Mouse (Mus musculus) gastrocnemius, adult 18-20 months (tissue): Measurements from ENCODE around the gene Actr2. TPM values are rescaled to one million over a fixed set of nuclear protein-coding genes. Genes with fewer than 3 reads are reported as not detected.
A peak's percentile ranks its signal among the peaks of the same experiment; 100 is the strongest.
"Not testable (repeated sequence)": the region's sequence is repeated elsewhere in the genome, so short reads cannot be mapped to it uniquely, and the experiment has no call there.

Source experiments
- DNase-seq: peaks from one replicate; pipeline ENCODE4 v3.0.0; 2021; ENCODE audit warnings: low spot score
- total RNA-seq, 2 experiments: library from RNA; stranded (reverse); gene quantifications; 2 replicates each; pipeline ENCODE4 v1.2.3; 2021

The Actr2 gene
- total RNA-seq, 2 experiments from 2014 or later = 35.5 to 39.8 TPM

DNA sequence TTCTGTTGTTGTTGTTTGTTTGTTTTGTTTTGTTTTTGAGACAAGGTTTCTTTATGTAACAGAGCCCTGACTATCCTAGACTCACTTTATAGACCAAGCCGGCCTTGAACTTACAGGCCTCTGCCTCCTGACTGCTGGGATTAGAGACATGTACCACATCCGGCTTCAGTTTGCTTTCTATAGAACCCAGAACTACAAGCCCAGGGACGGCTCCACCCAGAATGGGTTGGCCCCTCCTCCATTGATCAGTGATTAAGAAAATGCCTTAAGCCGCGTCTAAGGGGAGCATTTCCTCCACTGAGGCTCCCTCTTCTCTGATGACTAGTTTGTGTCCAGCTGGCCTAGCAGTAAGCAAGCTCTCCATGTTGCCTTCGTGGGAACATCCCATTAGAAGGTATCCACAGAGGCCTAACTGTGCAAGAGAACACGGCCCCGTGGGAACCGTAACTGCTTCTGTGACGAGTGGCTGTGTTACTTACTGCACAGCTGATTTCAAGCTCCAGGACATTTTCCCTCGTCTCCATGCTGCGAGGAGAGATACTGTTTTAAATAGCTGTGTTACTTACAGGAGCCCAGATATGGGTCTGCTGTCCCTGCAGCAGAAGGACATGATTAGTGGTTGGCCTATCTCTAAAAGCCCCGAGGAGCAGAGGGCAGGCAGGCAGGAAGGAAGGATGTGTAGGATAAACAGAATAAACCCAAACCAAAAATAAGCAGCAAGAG lies 59.7 kb downstream of the Actr2 start:
- DNase-seq = no peak

GRCm38 (mm10) chr11:20045586-20045985 lies 67.1 kb downstream of the Actr2 start:
- no peak for DNase-seq

GRCm38 (mm10) chr11:20043256-20043655 lies 69.5 kb downstream of the Actr2 start:
- DNase-seq = no peak

GRCm38 (mm10) chr11:20042106-20042505 lies 70.6 kb downstream of the Actr2 start:
- DNase-seq = no peak

GRCm38 (mm10) chr11:20041164-20041920 lies 71.4 kb downstream of the Actr2 start:
- no peak for DNase-seq

GRCm38 (mm10) chr11:20038723-20039122 lies 74.0 kb downstream of the Actr2 start:
- no peak for DNase-seq

DNA sequence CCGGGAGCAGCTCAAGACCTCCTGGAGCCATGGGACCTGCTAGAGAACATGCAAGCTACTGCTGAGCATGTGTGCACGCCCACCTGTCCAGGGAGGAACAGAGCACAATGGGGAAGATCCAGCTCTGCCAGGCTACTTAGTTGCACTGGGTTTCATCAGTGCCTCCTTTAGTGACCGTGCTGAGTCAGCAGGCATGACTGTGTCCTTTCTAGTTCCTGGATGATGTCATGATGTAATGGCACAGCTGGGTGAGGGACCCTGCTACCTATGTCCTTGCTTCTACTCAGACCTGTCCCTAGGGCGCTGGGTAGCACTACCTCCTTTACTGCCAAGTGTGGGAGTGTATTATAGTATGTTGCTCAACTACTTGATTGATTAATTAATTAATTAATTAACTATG lies 75.0 kb downstream of the Actr2 start:
- DNase-seq = no peak

DNA sequence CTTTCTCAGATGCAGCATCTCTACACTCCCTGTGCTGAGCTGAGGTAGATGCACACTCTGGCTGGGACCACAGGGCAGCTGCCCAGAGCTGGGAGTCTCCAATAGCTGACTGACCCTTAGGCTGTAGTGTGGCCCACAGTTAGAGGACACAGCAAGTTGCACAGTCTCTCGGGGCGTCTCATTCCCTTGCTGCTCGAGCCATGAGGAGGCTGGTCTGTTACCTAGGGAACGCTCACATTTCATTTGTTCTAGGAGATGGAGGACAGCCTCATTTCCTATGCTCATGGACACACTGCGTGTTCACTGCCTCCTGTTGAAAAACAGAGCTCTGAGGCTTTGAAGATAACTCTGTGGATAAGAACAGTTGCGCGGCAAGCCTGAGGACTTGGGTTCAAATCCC lies 76.7 kb downstream of the Actr2 start:
- no peak for DNase-seq

DNA sequence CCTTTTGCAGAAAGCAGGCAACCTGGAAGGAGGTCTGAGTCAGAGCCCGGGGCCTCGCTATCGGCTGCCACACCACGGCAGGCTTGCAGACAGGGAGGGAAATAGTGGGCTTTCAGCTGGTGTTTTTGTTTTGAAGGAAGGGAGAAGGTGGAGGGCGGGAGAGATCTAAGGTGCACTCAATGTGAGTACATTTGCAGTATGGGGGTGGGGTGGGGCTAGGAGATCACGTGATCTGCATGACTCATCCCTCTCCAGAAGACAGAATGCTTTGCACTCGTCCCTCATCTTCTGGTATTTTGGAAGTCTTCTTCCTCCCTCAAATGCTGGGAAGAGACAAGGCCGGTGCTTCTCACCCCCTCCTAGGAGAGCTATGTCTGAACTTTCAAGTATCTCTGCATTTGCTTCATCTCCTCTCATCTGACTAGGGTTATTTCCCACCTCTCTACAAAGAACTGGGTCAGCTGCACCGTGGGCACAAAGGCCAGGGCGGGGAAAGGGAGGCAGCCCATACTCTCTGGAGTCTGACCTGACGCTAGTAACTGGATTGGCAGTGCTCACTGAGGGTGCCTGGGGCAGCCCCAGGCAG lies 77.3 kb downstream of the Actr2 start:
- DNase-seq = no peak

DNA sequence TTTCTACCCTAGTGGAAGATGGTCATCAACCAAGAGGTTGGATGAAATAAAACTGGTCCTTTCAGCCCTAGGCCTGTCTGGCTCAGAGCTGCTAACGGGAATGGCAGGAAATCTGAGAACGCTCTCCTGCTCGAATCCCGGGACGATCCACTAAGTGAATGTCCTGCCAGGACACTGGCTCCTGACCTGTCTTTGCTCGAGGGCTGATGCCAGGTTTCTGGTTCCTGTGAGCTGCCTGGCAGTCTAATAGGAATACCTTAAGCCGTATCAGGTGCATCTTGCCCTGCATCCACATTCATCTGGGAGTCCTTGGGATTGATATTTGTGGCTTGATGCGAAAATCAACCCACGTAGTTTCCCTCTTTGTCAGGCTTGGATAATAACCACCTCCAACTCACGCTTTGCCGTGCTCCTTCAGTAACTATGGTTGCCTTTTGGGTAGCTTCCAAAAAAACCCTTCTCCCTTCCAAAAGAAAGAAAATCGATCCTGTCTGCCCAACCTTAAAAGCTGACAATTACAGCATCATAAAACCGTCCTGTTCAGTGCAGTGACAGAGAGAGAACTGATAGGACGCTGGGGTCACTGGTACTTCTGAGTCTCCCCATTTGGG lies 78.3 kb downstream of the Actr2 start:
- no peak for DNase-seq

GRCm38 (mm10) chr11:20033541-20034160 lies 79.1 kb downstream of the Actr2 start:
- no peak for DNase-seq

- DNase-seq = peak; percentile 24
These were observed 81.2 kb downstream of the Actr2 start for GRCm38 (mm10) chr11:20031536-20031935.

- DNase-seq = not testable (repeated sequence)
These were observed 81.7 kb downstream of the Actr2 start for GRCm38 (mm10) chr11:20030973-20031372.

DNA sequence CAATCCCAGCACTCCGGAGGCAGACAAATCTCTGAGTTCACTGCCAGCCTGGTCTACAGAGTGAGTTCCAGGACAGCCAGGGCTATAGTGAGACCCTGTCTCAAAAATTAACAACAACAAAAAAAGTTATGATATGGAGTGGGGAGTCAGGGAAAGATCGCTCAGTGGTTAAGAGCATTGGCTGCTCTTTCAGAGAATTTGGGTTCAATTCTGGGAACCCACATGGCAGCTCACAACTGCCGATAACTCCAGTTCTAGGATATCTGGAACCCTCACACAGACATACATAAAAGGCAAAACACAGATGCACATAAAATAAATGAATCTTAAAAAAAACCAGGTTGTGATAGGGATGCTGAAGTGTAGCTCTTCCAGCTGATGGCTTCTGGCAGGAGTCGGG lies 83.7 kb downstream of the Actr2 start:
- DNase-seq = no peak

DNA sequence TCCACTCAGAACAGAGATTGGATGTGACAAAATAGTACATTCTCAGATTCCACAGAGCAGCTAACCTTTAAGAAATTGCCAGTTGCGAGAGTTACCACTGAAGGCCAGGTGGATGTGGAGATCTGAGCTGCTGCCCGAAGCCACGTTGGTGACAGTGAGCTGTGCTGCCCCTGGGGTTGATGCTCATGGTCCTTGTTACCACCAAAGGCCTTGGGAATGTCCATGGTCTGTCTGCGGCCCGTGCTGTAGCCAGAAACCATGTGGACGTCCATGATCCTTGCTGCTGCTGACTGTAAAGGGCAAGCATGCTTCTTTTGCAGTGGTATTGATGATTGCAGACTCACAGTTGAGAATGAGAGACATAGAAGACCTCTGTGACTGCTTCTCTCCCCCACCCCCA lies 84.3 kb downstream of the Actr2 start:
- DNase-seq = no peak

DNA sequence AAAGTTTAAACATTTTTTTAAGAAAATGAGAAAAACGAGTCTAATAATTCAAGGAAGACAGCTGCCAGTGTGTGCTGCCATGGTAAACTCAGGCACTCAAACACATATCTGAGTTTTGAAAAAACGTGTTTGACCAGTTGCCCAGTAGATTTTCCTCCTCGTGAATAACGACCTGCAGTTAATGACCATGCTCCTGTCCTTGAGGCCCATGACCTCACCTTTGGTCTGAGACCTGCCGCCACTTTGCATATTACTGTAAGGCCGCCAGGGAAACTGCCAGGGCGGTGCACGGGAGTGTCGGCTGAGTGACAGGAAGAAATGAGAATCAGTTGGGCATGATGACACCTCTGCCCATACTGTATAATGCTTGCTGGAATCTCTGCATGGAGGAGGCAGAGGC lies 85.0 kb downstream of the Actr2 start:
- no peak for DNase-seq

DNA sequence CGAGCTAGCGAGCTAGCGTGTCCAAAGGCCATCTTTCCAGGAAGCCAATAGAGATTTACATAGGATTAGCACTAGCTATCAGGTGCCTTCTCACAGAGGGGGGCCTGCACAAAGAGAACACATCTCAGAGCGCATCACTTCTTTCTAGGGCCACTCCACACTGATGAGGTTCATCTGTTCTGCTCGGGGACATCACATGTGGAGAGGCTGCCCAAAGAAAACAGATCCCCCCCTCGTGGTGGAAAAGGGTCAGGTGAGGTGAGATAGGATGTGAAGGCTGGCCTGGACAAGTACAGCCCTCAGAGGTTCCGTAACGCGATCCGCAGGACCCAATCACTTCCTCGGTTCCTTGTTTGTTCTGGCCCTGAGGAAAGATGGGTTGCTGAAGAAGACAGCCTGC lies 86.8 kb downstream of the Actr2 start:
- peak; percentile 18 for DNase-seq

DNA sequence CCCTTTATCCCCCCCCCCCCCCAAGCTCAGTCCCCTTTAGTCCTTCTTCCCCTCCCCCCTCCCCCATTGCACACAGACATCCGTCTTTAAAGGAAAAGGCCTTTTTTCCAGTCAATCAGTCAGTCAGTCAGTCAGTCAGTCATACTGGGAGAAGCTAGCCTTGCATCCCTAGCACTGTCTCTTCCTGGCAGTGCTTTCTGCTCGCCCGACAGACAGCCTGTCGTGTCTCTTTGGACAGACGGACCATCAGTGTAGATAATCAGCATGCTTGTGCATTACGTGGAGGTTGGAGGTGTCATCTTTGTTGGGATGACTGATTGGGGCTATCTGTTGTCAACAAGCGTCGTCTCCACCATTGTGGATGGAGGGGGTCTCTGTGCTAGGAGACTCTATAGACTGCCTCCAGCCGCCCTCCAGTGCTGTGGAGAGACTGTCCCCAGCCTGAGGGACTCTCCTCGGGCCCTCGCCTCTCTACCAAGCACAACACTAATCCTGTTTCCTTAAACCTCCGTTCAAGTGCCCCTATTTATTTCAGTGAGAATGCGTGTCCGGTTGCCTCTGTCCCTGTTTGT lies 89.7 kb downstream of the Actr2 start:
- no peak for DNase-seq

DNA sequence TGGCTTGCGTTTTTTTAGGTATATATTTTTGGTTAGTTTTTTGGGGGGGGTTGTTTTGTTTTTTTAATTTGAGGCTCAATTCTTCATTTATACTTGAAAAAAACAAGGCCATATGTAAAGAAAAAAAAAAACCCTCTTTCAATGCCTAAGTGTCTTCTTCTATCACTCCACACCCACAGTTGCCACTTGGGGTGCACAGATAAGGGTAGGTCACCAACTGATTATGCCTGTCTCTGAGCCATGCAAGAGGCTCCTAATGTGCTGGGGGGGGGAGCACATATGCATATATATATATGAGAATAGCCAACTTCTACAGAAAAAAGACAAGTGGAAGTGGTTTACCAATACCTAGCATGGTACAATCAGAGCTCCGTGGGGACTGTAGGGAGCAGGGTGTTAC lies 90.3 kb downstream of the Actr2 start:
- DNase-seq = no peak

DNA sequence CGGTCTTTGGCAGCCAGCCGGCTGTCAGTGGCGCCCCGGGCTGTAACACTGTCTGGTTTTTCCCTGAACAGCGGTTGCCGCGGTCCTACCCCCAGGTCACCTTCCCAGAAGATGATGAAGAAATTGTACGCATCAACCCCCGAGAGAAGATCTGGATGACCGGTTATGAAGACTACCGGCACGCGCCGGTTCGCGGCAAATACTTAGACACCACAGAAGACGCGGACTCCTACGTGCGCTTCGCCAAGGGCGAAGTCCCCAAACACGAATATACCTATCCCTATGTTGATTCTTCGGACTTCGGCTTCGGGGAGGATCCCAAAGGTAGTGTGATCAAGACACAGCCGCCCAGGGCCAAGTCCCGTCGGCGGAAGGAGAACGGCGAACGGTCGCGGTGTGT lies 92.0 kb downstream of the Actr2 start:
- no peak for DNase-seq

DNA sequence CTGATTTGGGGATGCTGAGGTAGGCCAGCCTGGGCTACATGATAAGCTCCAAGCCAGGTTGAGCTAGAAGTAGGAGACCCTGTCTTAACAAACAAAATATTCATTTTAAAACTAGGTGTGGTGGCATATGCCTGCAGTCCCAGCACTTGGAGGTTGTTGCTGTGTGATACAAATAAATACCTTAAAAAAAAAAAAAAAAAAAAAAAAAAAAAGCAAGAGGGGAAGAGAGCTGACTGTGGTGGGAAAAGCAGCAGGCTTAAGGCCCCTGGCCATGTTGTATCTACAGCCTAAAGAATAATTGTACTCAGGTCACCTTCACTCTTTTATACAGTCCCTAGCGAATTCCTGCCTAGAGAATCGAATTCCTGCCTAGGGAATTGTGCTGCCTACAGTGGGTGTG lies 93.8 kb downstream of the Actr2 start:
- DNase-seq = no peak

GRCm38 (mm10) chr11:20017937-20018336 lies 94.8 kb downstream of the Actr2 start:
- DNase-seq = no peak
